Mouse (Mus musculus) forebrain, postnatal 0 days (tissue): ENCODE data around the gene Olfr1065. TPM values are rescaled to one million over a fixed set of nuclear protein-coding genes. Genes with fewer than 3 reads are reported as not detected.
"Not testable (repeated sequence)": the region's sequence is repeated elsewhere in the genome, so short reads cannot be mapped to it uniquely, and the experiment has no call there.

Experiments
- ATAC-seq: fragments of 200-750 bp; cut with Nextera tagmentation; 2 replicates; pipeline ENCODE4 v1.8.0; 2017; ENCODE audit warnings: mild to moderate bottlenecking, moderate library complexity
- DNase-seq: peaks from one replicate; pipeline ENCODE4 v3.0.0-alpha.2; 2015
- H3K27ac ChIP-seq: fragments of 300-500 bp; sonication (generic); 2 replicates; pipeline ENCODE4 v1.5.1; 2014; ENCODE audit warnings: low read depth, mild to moderate bottlenecking, antibody characterized with exemption, low read length, moderate library complexity, mixed read lengths
- H3K27me3 ChIP-seq: fragments of 300-500 bp; sonication (generic); 2 replicates; pipeline ENCODE4 v1.6.1; 2014; ENCODE audit warnings: mild to moderate bottlenecking, low read length, mixed read lengths; ENCODE audit not compliant: insufficient read depth
- H3K36me3 ChIP-seq: fragments of 300-500 bp; sonication (generic); 2 replicates; pipeline ENCODE4 v1.6.1; 2014; ENCODE audit warnings: mild to moderate bottlenecking, moderate library complexity; ENCODE audit not compliant: insufficient read depth
- H3K4me1 ChIP-seq: fragments of 300-500 bp; sonication (generic); 2 replicates; pipeline ENCODE4 v1.6.1; 2014; ENCODE audit warnings: antibody characterized with exemption; ENCODE audit not compliant: insufficient read depth
- H3K4me2 ChIP-seq: fragments of 300-500 bp; sonication (generic); 2 replicates; pipeline ENCODE4 v1.6.1; 2014; ENCODE audit warnings: low read depth, mild to moderate bottlenecking, moderate library complexity
- H3K4me3 ChIP-seq: fragments of 300-500 bp; sonication (generic); 2 replicates; pipeline ENCODE4 v1.5.1; 2014; ENCODE audit warnings: low read depth, low read length, mixed read lengths
- H3K9ac ChIP-seq: fragments of 300-500 bp; sonication (generic); 2 replicates; pipeline ENCODE4 v1.6.1; 2014; ENCODE audit warnings: mild to moderate bottlenecking
- H3K9me3 ChIP-seq: fragments of 300-500 bp; sonication (generic); 2 replicates; pipeline ENCODE4 v1.6.1; 2016; ENCODE audit warnings: low read length
- CTCF ChIP-seq: sonication (generic); IDR thresholded peaks from 2 replicates; pipeline ENCODE4 v1.5.1; 2016; ENCODE audit warnings: antibody characterized with exemption, control low read depth, low read depth
- WGBS: fragments of 180-500 bp; shearing (Covaris S2); extraction: QIAGEN DNeasy Blood & Tissue Kit; methylation state at CpG from one replicate; pipeline ENCODE4 v1.1.7; 2014; 5-methylcytosine and 5-hydroxymethylcytosine counted together
- polyA plus RNA-seq: library from polyadenylated mRNA; unstranded; fragments of >200 nt; fragmentation: Nextera tagmentation; extraction: Ambion mirVana; gene quantifications from 2 replicates; pipeline ENCODE4 v1.2.1, GENCODE M21; 2015
- total RNA-seq: library from RNA; depleted of rRNA; stranded (reverse); fragments of >200 nt; gene quantifications from 2 replicates; pipeline ENCODE4 v1.2.3, GENCODE M21; 2014; rRNA removed

Gene Olfr1065
- total RNA-seq (not detected in 2 replicates), polyA plus RNA-seq (not detected in 2 replicates)

- H3K4me3 ChIP-seq, H3K9ac ChIP-seq, DNase-seq, H3K4me2 ChIP-seq, H3K27me3 ChIP-seq, H3K9me3 ChIP-seq, H3K36me3 ChIP-seq, H3K4me1 ChIP-seq, ATAC-seq, H3K27ac ChIP-seq: not testable (repeated sequence)
- no CpG with 5 or more reads among the region's 1 CpGs for WGBS
These were observed at the start of gene Olfr1065 for GRCm38 (mm10) chr2:86450491-86450890. Olfr1065 (minus strand) TSS chr2:86450591.

DNA sequence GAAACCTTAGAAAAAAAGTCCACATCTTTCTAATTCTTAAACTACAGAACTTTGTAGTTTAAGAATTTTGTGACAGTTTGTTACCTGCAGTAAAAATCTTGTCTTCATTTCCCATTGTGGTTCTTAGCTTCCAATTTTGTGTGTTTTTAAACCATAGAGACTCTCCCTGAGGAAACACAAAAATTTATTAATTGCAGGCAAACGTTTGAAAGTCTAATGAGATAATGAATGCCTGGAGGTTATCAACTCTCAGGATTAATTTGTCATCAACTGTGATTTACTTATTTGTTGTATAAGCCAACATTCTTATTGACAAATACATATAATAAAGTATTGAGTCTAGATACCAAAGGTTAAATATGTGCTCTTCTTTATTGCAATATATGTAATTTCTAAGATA, 36.9 kb upstream of the Olfr1065 start, which contains the start of gene Olfr228:
Gene Olfr228 (minus strand): TSS at position 101 of the 400 bp plus-strand sequence.
- WGBS, result 52% methylated on average over 1 of the region's 1 CpGs
- no peak within 1 kb of the TSS for H3K4me3 ChIP-seq
- H3K9me3 ChIP-seq, result no peaks in the 10 kb centered on the region
- H3K27ac ChIP-seq, result no peak within 1 kb of the TSS
- DNase-seq (no peak), ATAC-seq (no peak)
- no peak within 1 kb of the TSS for H3K9ac ChIP-seq
- no peaks in the 10 kb centered on the region for H3K36me3 ChIP-seq
- H3K27me3 ChIP-seq, result no peaks in the 10 kb centered on the region
- TF ChIP-seq CTCF, result no peak
- H3K4me1 ChIP-seq, result no peaks in the 10 kb centered on the region
- H3K4me2 ChIP-seq, result no peak within 1 kb of the TSS

- Histone ChIP-seq H3K4me1 (no peaks in the 10 kb centered on the region), H3K9ac (no peak overlapping the region), H3K36me3 (no peaks in the 10 kb centered on the region), H3K27ac (no peak overlapping the region), H3K9me3 (no peaks in the 10 kb centered on the region), H3K4me2 (no peak overlapping the region), H3K27me3 (no peaks in the 10 kb centered on the region), H3K4me3 (no peak overlapping the region)
- 34% methylated on average over 10 of the region's 10 CpGs for whole genome bisulfite sequencing
- TF ChIP-seq CTCF, result peak; percentile 77
- ATAC-seq (peak; percentile 36; the same call in 1 of the 2 replicates), DNase-seq (peak; percentile 56)
These were observed 14.2 kb upstream of the Olfr1065 start for GRCm38 (mm10) chr2:86464442-86465109.

- Histone ChIP-seq H3K27me3 (no peaks in the 10 kb centered on the region), H3K4me3 (no peak overlapping the region), H3K27ac (no peak overlapping the region), H3K9me3 (no peaks in the 10 kb centered on the region), H3K36me3 (no peaks in the 10 kb centered on the region), H3K4me2 (no peak overlapping the region), H3K4me1 (no peaks in the 10 kb centered on the region), H3K9ac (no peak overlapping the region)
- ATAC-seq (no peak), DNase-seq (no peak)
- no peak for TF ChIP-seq CTCF
- 82% methylated on average over 1 of the region's 1 CpGs for WGBS
These were observed 10.0 kb upstream of the Olfr1065 start for GRCm38 (mm10) chr2:86460434-86460833.

- Histone ChIP-seq H3K36me3 (no peaks in the 10 kb centered on the region), H3K9me3 (no peaks in the 10 kb centered on the region), H3K4me1 (no peaks in the 10 kb centered on the region), H3K4me2 (no peak within 1 kb of the TSS), H3K9ac (no peak within 1 kb of the TSS), H3K27me3 (no peaks in the 10 kb centered on the region), H3K27ac (no peak within 1 kb of the TSS), H3K4me3 (no peak within 1 kb of the TSS)
- no peak for DNase-seq
- TF ChIP-seq CTCF, result no peak
- 86% methylated on average over 1 of the region's 1 CpGs for WGBS
- no peak for ATAC-seq
These were observed 5.8 kb upstream of the Olfr1065 start, which contains the start of gene Olfr1066 for GRCm38 (mm10) chr2:86456169-86456568. Olfr1066 (minus strand) TSS chr2:86456269.

- WGBS, result 33% methylated on average over 1 of the region's 1 CpGs
- H3K27me3 ChIP-seq, ATAC-seq, H3K4me3 ChIP-seq, H3K4me1 ChIP-seq, H3K4me2 ChIP-seq, H3K9ac ChIP-seq, H3K9me3 ChIP-seq, H3K36me3 ChIP-seq, H3K27ac ChIP-seq, DNase-seq: not testable (repeated sequence)
These were observed 8.3 kb downstream of the Olfr1065 start for GRCm38 (mm10) chr2:86442101-86442500.

- ATAC-seq, H3K9me3 ChIP-seq, DNase-seq, H3K4me1 ChIP-seq, H3K4me2 ChIP-seq, H3K27me3 ChIP-seq, H3K27ac ChIP-seq, H3K36me3 ChIP-seq, H3K4me3 ChIP-seq, H3K9ac ChIP-seq: not testable (repeated sequence)
- WGBS, result 94% methylated on average over 8 of the region's 8 CpGs
These were observed 21.9 kb downstream of the Olfr1065 start for GRCm38 (mm10) chr2:86428511-86428910.

DNA sequence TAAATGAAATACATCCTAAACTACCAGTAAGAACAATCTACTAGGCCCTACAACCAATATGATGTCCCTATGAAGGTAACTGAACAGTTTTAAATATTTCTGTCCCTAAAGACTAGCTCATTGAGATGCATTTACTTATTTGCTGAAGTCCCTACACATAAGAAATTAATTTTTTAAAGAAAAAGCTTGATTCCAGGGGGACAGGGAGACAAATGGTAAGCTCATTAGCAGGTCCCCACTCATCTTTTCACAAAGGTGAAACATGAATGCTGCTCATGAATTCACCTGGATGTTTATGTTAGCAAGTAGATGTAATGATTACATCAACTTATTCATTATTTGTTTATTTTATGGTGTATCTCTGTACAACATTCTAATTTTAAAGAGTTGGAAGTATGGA, 23.7 kb downstream of the Olfr1065 start, which contains the start of gene Olfr1062:
Gene Olfr1062 (minus strand): TSS at position 101 of the 400 bp plus-strand sequence.
- H3K9me3 ChIP-seq, DNase-seq, H3K4me1 ChIP-seq, H3K27ac ChIP-seq, ATAC-seq, H3K4me3 ChIP-seq, H3K9ac ChIP-seq, H3K4me2 ChIP-seq, H3K27me3 ChIP-seq, H3K36me3 ChIP-seq: not testable (repeated sequence)
